ENCODE assay signal across 13 mouse cellular contexts in genomic region chr17:10478377-10478776, GRCm38 (mm10).
DNase-seq lines count a peak whose midpoint lies in the region; ATAC-seq and TF ChIP-seq lines count a peak whose summit lies in the region.
"Had no signal": no experiment of that assay in that cellular context is flagged by ENCODE, and none has a peak within 500 bp of the region (broad histone marks: within the 10 kb centered on the region; RNA-seq: fewer than 3 reads in every experiment).

No protein-coding gene starts in this region.

- 43% methylated on average over 3 of the region's 3 CpGs for WGBS in kidney, embryonic 16.5 days
- 50% methylated on average over 3 of the region's 3 CpGs for whole genome bisulfite sequencing in heart, postnatal 0 days

- H3K4me3 ChIP-seq in gastrocnemius, adult 2 months = no peak overlapping the region
- no peak overlapping the region for H3K4me3 ChIP-seq in kidney, embryonic 16.5 days (ENCODE audit: low read length)
- no peak overlapping the region for H3K4me3 ChIP-seq in heart, postnatal 0 days (ENCODE audit: low read depth, low read length)
- H3K4me3 ChIP-seq: liver, embryonic 15.5 days had no signal

- peaks cover 8% of the 10 kb centered on the region; the same call in 1 of the 2 replicates for H3K4me1 ChIP-seq in kidney, embryonic 16.5 days (ENCODE audit: insufficient read depth, low read length)
- peaks cover 49% of the 10 kb centered on the region for H3K4me1 ChIP-seq in heart, postnatal 0 days (ENCODE audit: control insufficient read depth, insufficient read depth)
- H3K4me1 ChIP-seq: liver, embryonic 15.5 days had no signal

- intact Hi-C loops in gastrocnemius, adult 2 months (cut with DNase I) = no loop called here

- H3K36me3 ChIP-seq in kidney, embryonic 16.5 days (ENCODE audit: insufficient read depth, low read length) = no peaks in the 10 kb centered on the region
- H3K36me3 ChIP-seq in heart, postnatal 0 days (replicated peaks; ENCODE audit: control insufficient read depth, insufficient read depth, low read length) = no peaks in the 10 kb centered on the region
- H3K36me3 ChIP-seq: G1E; liver, embryonic 15.5 days had no signal

- peak overlapping the region; percentile 83 for H3K27ac ChIP-seq in gastrocnemius, adult 2 months
- peak overlapping the region; percentile 70; the same call in 1 of the 2 replicates for H3K27ac ChIP-seq in kidney, embryonic 16.5 days (ENCODE audit: low read length)
- H3K27ac ChIP-seq in heart, postnatal 0 days (ENCODE audit: low read depth) = peak overlapping the region; percentile 92
- H3K27ac ChIP-seq: liver, embryonic 15.5 days had no signal

- TF ChIP-seq EP300 in heart, postnatal 0 days (IDR thresholded peaks at IDR 0.05; ENCODE audit: low read depth) = no peak

- H3K9ac ChIP-seq in kidney, embryonic 16.5 days (replicated peaks; ENCODE audit: low read length) = no peak overlapping the region
- no peak overlapping the region; the same call in 1 of the 2 replicates for H3K9ac ChIP-seq in heart, postnatal 0 days (replicated peaks; ENCODE audit: low read depth, low read length)
- H3K9ac ChIP-seq: liver, embryonic 15.5 days had no signal

- no peaks in the 10 kb centered on the region for H3K9me3 ChIP-seq in kidney, embryonic 16.5 days (ENCODE audit: low read length)
- H3K9me3 ChIP-seq in heart, postnatal 0 days (replicated peaks; ENCODE audit: control insufficient read depth, low read length) = no peaks in the 10 kb centered on the region
- H3K9me3 ChIP-seq: G1E; liver, embryonic 15.5 days had no signal

- no peak for TF ChIP-seq CTCF in gastrocnemius, adult 2 months (IDR thresholded peaks at IDR 0.05)
- no peak for TF ChIP-seq CTCF in heart, postnatal 0 days (IDR thresholded peaks at IDR 0.05; ENCODE audit: low read depth)

- ATAC-seq in kidney, embryonic 16.5 days (ENCODE audit: low FRiP score, low TSS enrichment) = no peak; the same call in 1 of the 2 replicates
- no peak for ATAC-seq in heart, postnatal 0 days (ENCODE audit: insufficient read depth, low read depth)

- no peak overlapping the region for H3K4me2 ChIP-seq in kidney, embryonic 16.5 days (replicated peaks; ENCODE audit: low read depth, low read length)
- H3K4me2 ChIP-seq in heart, postnatal 0 days (ENCODE audit: low read depth, low read length) = no peak overlapping the region
- H3K4me2 ChIP-seq: liver, embryonic 15.5 days had no signal

- DNase-seq in gastrocnemius, adult 2 months = no peak
- no peak for DNase-seq in gastrocnemius, adult 8-10 months (ENCODE audit: low spot score in 2 of 2)
- DNase-seq in kidney, adult 11 months = no peak
- DNase-seq in R1 (ENCODE audit: low read depth, low spot score) = peak; percentile 42
- no peak for DNase-seq in heart, postnatal 0 days (ENCODE audit: low spot score)
- no peak for DNase-seq in embryo, embryonic 10.5 days (ENCODE audit: low spot score)
- no peak for DNase-seq in ovary, postnatal 14 days (ENCODE audit: low spot score)
- DNase-seq: adrenal gland, adult 2 months; cerebellum, adult 8-10 months; retina, postnatal 1 day had no signal

- no peaks in the 10 kb centered on the region for H3K27me3 ChIP-seq in kidney, embryonic 16.5 days (ENCODE audit: insufficient read depth, low read length)
- H3K27me3 ChIP-seq in heart, postnatal 0 days (ENCODE audit: control insufficient read depth, insufficient read depth, low read length) = no peaks in the 10 kb centered on the region
- H3K27me3 ChIP-seq: liver, embryonic 15.5 days had no signal
